Mouse (Mus musculus): Measurements from ENCODE around the gene Sntb2.
"Not testable (repeated sequence)": the region's sequence is repeated elsewhere in the genome, so short reads cannot be mapped to it uniquely, and the experiment has no call there.

Gene Sntb2

DNA sequence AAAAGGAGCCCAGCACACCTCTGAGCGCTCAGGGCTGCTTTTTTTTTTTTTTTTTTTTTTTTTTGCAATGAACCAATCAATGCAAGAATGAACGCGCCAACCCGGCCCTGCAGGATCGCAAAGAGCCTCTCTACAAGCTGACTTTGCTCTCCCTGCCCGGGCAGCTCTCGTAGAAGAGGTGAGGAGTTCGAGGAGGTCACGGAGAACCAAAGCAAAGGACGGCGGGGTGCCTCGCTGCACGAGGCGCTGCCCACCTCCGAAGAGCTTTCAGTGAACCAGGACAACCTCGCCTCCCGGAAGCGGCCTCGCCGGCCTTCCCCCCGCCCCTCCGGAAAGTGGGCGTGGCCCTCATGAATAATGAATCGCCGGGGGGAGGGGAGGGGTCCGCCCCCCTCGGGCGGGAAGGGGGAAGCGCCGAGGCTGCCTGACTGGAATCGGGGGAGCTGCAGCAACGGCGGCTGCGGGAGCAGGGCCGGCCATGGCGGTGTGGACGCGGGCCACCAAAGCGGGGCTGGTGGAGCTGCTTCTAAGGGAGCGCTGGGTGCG is at the start of gene Sntb2:
Sntb2 (plus strand) TSS at position 427 of the 546 bp plus-strand sequence.
- peak; percentile 90 to 94 for DNase-seq (ENCODE audit: low spot score in 2 of 2)

DNA sequence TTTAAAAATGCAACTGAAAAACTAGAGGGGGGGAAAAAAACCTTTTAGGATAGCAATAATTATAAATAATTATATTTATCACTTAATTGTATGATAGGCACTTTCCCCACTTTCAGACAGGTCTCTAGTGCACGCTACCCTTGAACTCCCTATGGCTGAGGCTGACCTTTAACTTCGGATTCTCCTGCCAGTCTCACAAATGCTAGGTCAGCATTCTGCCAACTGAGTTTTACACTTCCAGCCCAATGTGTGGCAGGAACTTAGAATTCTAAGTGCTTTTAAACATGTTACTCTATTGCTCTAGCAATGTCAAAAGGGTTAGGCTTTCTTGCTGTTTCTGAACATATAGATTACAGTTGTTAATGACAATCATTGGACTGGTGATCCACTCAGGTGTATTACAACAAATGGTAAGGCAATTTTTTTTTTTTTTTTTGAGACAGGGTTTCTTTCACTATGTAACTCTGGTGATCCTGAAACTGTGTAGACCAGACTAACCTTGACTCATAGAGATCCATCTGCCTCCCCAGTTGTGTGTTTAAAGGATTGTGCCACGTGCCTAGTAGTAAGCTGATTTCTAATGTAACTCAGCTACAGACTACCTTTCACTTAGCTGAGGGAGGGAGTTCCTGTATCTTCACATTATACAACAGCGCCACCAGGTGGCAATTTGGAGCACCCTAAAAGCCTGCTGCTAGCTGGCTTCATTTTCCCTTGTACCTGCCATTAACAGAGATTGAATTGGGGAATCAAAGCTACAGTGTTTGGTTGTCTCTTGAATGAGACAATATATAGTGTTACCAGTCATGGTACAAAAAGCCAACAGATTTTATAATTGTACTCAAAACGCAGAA is 48.0 kb upstream of the Sntb2 start:
- peak; percentile 43 to 78 for DNase-seq (ENCODE audit: low spot score in 2 of 2)

DNA sequence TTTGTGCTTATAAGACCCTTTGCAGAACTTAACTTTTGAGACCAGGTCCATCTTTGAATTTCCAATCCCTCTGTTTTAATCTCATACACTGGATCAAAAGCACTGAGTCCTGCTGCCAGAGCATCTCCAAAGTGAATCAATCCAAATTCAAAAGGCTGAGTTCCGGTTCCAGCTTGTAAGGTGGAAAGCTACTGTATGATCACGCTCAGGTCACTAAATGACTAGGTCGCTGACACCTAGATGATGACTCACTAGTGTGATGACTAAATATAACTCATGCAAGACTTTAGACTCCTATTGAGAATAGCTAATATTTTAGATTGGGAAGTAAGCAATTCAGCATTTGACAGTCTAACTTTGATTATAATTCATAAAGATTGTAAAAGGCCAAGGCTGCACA is 46.7 kb upstream of the Sntb2 start:
- no peak for DNase-seq (ENCODE audit: low spot score in 2 of 2)

- DNase-seq (ENCODE audit: low spot score in 2 of 2) = no peak
Measured at GRCm38 (mm10) chr8:106892210-106892805, 43.2 kb upstream of the Sntb2 start.

DNA sequence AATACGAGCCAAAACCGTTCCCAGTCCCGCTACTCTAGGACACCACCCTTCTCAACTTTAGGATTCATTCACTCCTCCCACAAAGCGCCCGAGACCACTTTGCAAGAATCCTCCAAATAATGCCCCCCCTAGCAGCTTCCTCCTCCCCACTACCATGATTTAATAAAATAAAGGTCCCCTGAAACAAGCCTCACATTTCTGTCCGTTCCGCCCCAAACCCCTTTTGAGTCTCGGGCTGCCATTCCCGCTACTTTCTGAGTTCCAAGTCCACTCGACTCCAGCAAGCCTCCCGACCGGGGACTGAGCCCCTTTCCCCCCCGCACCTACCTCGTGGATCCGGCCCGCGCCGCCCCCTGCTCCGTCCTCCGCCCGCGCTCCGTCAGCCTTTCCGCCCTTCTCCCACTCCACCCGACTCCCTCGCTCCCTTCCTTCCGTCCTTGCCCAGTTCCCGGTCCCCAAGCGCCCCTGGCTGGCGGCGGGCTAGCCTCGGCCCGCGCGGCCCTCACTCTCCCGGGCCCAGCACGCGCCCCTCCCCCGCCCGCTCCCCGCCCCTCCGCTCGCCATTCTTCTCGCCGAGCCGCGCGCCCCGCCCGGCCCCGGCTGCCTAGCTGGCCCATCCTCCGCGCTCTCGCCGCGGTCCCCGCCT is 42.6 kb upstream of the Sntb2 start:
- DNase-seq (ENCODE audit: low spot score in 2 of 2) = no peak

- peak; percentile 85 to 87 for DNase-seq (ENCODE audit: low spot score in 2 of 2)
Measured at GRCm38 (mm10) chr8:106893481-106894156, 41.9 kb upstream of the Sntb2 start, which contains the start of gene Utp4. Gene Utp4 (plus strand): TSS chr8:106893636.

GRCm38 (mm10) chr8:106899473-106899872 is 36.1 kb upstream of the Sntb2 start:
- no peak for DNase-seq (ENCODE audit: low spot score in 2 of 2)

GRCm38 (mm10) chr8:106905727-106906480 is 29.6 kb upstream of the Sntb2 start:
- peak in 1 of 2 experiments; percentile 73 for DNase-seq (ENCODE audit: low spot score in 2 of 2)

DNA sequence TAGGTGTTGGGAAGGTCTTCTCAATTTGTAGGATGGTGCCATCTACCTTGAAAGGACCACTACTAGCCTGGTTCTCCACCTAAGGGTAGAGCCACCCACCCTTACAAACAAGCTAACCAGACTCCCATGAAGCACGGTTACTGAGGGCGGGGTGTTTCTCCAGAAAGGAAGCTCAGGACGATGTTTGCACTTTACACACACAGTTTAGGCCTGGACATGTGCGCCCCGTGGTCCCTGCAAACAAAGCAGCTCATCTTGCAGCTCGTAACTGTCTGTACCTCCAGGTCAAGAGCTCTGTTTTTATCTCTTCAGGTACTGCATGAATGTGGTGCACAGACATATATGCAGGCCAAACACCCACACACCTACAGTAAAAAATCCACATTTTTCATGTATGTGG is 28.9 kb upstream of the Sntb2 start:
- no peak for DNase-seq (ENCODE audit: low spot score in 2 of 2)

- no peak for DNase-seq (ENCODE audit: low spot score in 2 of 2)
Measured at GRCm38 (mm10) chr8:106907450-106907849, 28.1 kb upstream of the Sntb2 start.

DNA sequence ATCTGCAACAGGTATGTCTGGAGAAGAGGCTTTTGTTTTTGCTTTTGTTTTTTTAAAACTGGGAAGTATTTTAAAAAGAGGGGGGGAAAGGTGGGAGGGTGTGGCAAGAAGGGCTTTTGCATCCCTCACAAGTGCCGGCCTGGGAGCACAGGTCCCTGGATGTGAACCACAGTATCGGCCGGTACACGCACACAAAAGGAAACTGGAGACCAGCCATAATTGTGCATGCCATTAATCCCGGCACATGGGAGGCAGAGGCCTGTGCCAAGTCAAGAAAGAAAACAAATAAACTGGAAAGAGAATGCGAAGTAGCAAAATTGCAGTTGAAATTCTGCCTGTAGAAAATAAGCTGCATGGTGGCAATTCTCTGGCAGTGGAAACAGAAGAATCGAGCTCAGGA is 27.3 kb upstream of the Sntb2 start:
- DNase-seq (ENCODE audit: low spot score in 2 of 2) = no peak

DNA sequence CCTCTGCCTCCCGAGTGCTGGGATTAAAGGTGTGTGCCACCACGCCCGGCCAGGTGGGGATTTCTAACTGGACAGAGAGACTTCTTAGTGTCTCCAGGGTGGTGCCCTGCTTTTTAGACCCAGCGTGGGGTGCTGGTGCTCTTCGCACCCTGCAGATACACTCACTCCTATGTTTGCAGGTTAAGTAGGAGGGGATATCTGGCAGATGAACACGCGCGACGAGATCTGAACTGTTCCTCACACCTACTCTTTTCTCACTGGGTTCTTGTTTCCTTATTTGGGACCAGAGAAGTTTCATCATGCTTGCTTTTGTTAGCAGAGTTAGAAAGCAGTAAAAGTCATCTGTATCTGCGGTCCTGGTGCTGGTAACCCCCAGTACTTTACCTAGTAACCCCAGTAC is 21.9 kb upstream of the Sntb2 start:
- DNase-seq (ENCODE audit: low spot score in 2 of 2) = no peak

- DNase-seq (ENCODE audit: low spot score in 2 of 2) = no peak
Measured at GRCm38 (mm10) chr8:106919721-106920394, 15.7 kb upstream of the Sntb2 start.

DNA sequence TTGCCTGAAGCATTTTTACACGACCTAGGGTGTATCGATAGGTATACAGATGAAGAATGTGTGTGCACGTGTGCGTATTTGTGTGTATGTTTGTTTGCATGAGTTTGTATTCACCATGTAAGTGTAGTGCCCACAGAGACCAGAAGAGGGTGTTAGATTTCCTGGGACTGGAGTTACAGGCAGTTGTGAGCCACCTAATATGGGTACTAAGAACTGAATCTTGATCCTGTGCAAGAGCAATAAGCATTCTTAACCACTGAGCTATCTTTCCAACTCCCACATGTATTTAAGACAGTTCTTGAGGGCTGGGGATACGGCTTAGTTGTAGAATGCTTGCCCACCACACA is 15.2 kb upstream of the Sntb2 start:
- no peak for DNase-seq (ENCODE audit: low spot score in 2 of 2)

DNA sequence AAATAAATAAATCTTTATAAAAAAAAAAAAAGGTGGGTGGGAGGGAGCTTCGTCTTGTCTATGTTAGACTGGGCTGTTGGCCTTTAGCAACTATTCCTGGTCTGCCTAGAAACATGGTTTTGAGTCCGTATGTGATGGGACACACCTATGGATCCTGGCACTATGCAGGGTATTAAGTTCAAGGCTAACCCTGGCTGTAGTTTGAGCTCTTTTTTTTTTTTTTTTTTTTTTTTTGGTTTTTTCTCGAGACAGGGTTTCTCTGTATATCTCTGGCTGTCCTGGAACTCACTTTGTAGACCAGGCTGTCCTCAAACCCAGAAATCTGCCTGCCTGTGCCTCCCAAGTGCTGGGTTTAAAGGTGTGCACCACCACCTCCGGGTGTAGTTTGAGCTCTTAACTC is 11.5 kb upstream of the Sntb2 start:
- no peak for DNase-seq (ENCODE audit: low spot score in 2 of 2)

DNA sequence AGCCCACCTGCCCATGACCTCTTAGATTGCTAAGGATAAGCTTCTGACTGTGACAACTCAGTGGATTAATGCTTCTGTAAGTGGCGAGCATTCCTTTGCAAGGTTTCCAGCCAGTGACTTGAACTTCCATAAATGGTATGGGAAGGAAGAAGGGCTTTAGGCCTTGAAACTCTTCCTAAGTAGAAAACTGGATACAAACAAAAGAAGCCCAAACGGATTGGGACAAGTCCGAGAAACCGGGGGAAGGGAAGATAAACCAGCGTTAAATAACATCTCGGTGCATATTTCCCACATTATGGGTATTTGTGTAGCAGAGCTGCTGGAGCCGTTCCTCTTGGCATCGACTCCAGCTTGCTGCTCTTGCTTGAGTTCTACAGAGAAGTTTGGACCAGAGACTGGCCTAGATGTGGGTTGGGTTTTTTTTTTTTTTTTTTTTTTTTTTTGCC is 10.6 kb upstream of the Sntb2 start:
- peak in 1 of 2 experiments; percentile 39 for DNase-seq (ENCODE audit: low spot score in 2 of 2)

GRCm38 (mm10) chr8:106925446-106925845 is 10.1 kb upstream of the Sntb2 start:
- DNase-seq (ENCODE audit: low spot score in 2 of 2) = no peak

- no peak for DNase-seq (ENCODE audit: low spot score in 2 of 2)
Measured at GRCm38 (mm10) chr8:106927247-106927646, 8.3 kb upstream of the Sntb2 start.

DNA sequence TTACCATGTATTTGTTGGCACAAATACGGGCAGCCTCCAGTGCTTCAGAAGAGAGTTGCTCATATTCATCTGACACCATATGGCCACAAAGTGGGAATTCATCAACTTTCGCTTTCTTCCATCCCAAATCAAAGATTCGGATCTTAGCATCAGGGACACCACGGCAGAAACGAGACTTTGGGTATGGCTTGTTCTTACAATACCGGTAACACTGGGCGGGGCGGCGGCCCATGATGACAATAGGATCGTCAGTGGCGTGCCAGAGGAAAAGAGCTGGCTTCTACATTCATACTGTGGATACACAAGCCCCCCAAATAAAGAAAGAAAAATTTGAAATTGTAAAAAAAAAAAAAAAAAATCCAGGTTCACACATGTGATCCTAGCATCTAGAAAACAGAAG is 7.4 kb upstream of the Sntb2 start:
- not testable (repeated sequence) for DNase-seq (ENCODE audit: low spot score in 2 of 2)

- peak in 1 of 2 experiments; percentile 38 for DNase-seq (ENCODE audit: low spot score in 2 of 2)
Measured at GRCm38 (mm10) chr8:106929155-106929913, 6.2 kb upstream of the Sntb2 start.
